Mouse (Mus musculus): ENCODE data around the gene Mpc2.
A peak's percentile ranks its signal among the peaks of the same experiment; 100 is the strongest.

The Mpc2 gene

GRCm38 (mm10) chr1:165460360-165460800, at the start of gene Mpc2, which contains the start of gene Dcaf6:
Gene Mpc2, plus strand, starts transcription at chr1:165460637.
Gene Dcaf6, minus strand, starts transcription at chr1:165460475.
- peak; percentile 99 for DNase-seq (ENCODE audit: low spot score)

DNA sequence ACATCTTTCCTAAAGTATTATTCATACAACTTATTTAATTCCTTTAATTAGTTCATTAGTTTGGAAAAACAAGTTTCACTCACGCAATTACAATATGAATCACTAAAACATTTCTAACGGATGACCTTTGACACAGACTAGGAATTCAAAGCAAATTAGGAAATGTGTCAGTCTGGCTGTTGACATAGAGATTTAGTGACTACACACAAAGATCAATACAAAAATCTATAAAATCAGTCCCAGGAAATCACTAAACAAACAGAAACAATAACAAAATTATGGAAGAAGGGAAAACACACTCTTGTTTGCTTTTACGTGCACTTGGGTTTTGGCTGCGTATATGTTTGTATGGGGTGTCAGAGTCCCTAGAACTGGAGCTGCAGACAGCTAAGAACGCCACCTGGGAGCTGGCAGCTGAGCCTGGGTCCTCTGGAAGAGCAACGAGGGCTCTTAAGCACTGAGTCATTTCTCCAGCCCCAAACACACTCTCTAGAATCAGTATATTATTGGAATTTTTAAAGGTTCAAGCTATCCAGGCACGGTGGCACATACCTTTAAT, 39.0 kb upstream of the Mpc2 start:
- no peak for DNase-seq (ENCODE audit: low spot score)

- DNase-seq (ENCODE audit: low spot score), result no peak
Measured at GRCm38 (mm10) chr1:165426254-165426653, 34.2 kb upstream of the Mpc2 start.

GRCm38 (mm10) chr1:165432883-165433282, 27.6 kb upstream of the Mpc2 start:
- no peak for DNase-seq (ENCODE audit: low spot score)

DNA sequence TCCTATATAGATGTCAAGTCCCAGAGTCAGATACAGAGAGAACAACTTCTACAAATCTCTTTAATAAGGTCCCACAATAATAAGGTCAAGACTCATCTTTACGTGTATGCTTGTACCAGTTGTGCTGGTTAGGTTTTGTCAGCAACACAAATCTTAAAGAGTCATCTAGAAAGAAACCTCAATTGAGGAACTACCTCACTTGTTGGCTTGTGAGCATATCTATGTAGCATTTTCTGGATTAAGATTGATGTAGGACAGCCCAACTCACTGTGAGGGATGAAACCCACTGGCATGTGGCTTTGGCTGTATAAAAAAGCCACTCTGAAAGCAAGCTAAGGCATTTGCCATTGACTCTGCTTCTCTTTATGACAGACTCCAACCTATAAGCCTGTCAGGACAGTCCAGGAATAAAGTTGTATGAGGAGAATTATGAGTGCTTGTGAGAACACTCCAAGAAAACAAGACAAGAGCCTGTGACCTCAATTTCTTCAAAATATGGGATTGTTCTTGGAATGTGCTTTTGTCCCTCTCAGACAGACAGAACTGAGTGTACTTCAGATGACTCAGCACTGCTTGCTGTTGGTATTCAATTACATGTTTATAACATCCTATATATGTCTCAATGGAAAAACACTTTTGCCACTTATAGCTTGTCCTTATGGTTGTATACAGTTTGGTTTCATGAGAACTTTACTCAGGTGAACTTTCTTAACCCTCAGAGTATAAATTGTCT, 22.0 kb upstream of the Mpc2 start:
- no peak for DNase-seq (ENCODE audit: low spot score)

- DNase-seq (ENCODE audit: low spot score), result no peak
Measured at GRCm38 (mm10) chr1:165440788-165441187, 19.6 kb upstream of the Mpc2 start.

GRCm38 (mm10) chr1:165441201-165441600, 19.2 kb upstream of the Mpc2 start:
- no peak for DNase-seq (ENCODE audit: low spot score)

DNA sequence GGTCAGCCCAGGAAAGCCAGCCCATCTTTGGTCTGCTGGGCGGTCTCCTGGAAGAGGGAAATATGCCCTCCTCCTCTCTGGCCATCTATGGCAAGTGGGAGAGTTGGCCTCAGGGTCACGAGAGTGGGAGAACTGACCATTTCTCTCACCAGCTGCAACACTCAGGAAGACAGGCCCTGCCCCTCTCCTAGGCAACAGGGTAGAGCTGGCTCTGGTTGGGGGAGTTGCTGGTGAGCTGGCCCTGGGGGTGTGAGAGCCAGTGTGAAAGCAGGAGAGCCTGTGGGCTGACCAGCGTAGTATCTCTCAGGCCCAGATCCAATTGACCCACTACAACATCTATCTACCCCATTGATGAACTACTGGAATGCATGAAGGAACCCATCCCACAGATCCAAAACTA, 18.7 kb upstream of the Mpc2 start:
- no peak for DNase-seq (ENCODE audit: low spot score)

- DNase-seq (ENCODE audit: low spot score), result no peak
Measured at GRCm38 (mm10) chr1:165459041-165459502, 1.4 kb upstream of the Mpc2 start.

- DNase-seq (ENCODE audit: low spot score), result peak; percentile 29
Measured at GRCm38 (mm10) chr1:165459503-165460181, 795 bp upstream of the Mpc2 start.

GRCm38 (mm10) chr1:165460801-165461377, 452 bp downstream of the Mpc2 start:
- peak; percentile 94 for DNase-seq (ENCODE audit: low spot score)

GRCm38 (mm10) chr1:165461681-165462080, 1.2 kb downstream of the Mpc2 start:
- DNase-seq (ENCODE audit: low spot score), result no peak

DNA sequence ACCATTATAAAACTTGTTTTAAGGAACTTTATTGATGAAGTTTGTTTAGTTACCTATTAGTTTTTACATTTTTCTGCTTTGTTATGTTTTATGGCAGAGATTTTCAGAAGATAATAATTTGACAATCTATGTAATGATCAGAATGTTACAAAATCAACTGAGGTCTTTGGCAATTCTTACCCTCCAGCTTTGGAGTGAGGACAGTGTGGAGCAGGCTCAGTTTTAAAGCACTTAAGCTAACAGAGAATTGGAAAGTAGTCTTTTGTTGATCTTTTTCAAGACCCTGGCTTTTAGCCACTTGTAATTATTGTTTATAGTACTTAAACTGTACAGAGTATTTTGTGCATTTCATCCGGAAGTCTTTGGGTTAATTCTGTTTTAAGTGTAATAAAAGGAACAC, 2.4 kb downstream of the Mpc2 start:
- no peak for DNase-seq (ENCODE audit: low spot score)

GRCm38 (mm10) chr1:165464574-165464973, 4.1 kb downstream of the Mpc2 start:
- no peak for DNase-seq (ENCODE audit: low spot score)

GRCm38 (mm10) chr1:165468971-165469370, 8.5 kb downstream of the Mpc2 start:
- DNase-seq (ENCODE audit: low spot score), result no peak

- DNase-seq (ENCODE audit: low spot score), result no peak
Measured at GRCm38 (mm10) chr1:165469717-165470116, 9.3 kb downstream of the Mpc2 start.

DNA sequence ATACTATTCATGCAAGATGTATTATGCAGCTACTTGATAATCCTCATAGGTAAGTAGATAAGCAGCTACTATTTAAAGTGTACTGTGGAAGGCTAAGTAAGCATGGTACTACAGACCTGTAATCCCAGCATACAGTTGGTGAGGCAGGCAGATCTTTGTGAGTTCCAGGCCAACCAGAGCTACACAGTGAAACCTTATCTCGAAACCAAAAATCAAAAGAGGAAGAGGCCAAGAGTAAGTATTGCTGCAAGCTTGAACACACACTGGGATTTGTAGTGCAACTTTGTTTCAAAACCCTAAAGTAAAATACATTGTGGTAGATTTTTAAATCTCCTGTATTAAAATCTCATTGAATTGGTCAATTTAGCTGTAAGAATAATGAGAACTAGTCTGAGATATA, 11.1 kb downstream of the Mpc2 start:
- DNase-seq (ENCODE audit: low spot score), result no peak

DNA sequence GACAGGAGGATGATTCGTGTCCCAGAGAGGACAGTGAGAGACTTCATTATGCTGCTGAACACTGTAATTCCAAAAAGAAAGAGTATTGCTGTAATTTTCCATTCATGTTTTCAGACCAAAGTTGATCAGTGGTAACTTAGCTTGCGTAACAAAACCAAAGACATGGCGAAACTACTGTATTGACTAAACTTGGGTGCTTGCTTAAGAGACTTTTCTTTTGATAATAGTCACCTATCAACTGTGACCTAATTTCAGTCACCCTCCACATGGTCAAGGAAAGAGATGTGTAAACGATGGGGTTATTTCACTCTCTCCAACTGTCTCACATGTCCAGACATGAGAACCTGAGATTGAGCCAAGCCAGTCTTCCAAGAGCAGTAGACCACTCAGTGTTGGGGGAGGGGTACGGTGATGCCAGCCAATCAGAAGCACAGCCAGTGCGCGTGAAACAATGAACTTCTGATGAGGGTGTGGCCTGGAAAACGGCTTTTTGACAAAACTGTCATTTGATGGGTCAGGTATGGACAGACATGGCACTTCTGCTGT, 24.3 kb downstream of the Mpc2 start, which contains the start of gene Adcy10:
Gene Adcy10, plus strand, starts transcription at position 496 of the 546 bp plus-strand sequence.
- DNase-seq (ENCODE audit: low spot score), result no peak

DNA sequence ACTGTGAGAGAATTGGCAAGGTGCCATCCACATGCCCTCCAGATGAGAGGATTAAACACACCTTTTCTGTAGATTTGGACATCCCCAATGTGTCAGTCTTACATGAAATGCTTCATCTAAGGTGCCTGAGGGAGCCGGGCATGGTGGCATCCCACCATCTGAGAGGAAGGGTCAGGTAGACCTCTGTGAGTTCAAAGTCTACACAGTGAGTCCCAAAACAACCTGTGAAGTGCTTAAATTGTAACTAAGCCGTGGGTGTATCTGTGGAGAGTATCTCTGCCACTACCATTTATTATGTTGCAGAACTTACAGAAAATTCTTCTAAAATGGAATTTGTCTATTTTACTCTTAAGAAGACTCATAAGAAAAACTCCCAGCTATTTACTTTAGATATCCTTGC, 25.7 kb downstream of the Mpc2 start:
- DNase-seq (ENCODE audit: low spot score), result no peak

DNA sequence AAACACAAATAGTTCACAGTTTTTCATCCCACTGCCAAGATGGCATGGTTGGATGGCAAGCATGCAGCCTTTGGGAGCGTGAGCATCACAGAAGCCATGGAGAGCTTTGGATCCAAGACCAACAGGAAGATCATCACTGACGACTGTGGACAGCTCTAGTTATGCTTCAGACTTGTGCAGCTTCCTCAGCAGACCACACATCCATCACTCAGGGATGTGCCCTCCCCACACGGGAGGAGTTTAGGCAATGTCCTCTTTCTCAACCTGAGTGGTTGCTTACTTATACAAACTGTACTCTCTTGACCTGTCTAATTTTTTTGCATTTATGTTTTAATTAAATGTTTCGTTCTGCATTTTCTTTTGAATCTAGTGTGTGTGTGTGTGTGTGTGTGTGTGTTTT, 28.8 kb downstream of the Mpc2 start:
- no peak for DNase-seq (ENCODE audit: low spot score)

DNA sequence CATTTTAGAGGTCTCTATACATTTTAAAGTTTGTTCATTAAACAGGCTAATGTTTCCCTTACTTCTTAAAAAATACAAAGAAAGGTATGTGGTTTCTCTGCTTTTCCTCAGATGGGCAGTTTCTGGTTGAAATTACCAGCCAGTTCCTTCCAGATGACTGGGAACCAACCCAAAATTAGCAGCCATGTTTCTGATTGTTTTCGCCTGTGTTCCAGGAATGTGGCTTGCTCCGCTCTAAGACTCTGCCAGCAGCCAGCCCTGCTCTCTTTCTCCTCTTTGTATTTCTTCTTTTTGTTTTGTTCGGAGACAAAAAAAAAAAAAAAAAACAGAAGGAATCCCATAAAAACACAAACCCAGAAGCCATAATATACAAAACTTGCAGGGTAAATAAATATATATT, 38.4 kb downstream of the Mpc2 start:
- no peak for DNase-seq (ENCODE audit: low spot score)

- peak; percentile 9 for DNase-seq (ENCODE audit: low spot score)
Measured at GRCm38 (mm10) chr1:165503307-165504024, 43.0 kb downstream of the Mpc2 start.
